Mouse (Mus musculus): ENCODE results near the gene Serpinc1.

GRCm38 (mm10) chr1:161041261-161042020, 63.1 kb downstream of the Serpinc1 start:
- TF ChIP-seq POLR2A (IDR thresholded peaks at IDR 0.05; ENCODE audit: borderline replicate concordance, extremely low read depth, low read depth, low read length) (no peak), CTCF (IDR thresholded peaks at IDR 0.05; ENCODE audit: insufficient read depth, low read length) (no peak)
